Mouse (Mus musculus) heart, postnatal 10 days (tissue): Measurements from ENCODE around the gene Plppr1. TPM values are rescaled to one million over a fixed set of nuclear protein-coding genes. Genes with fewer than 3 reads are reported as not detected.
A peak's percentile ranks its signal among the peaks of the same experiment; 100 is the strongest.

Experiments used
- DNase-seq, 2 experiments: peaks; one replicate each; pipeline ENCODE4 v3.0.0; 2021
- intact Hi-C: fragments of 180-260 bp; cut with DNase I; formaldehyde crosslinking; loops from one replicate; pipeline ENCODE4 v1.15.1; 2025
- total RNA-seq, 2 experiments: library from RNA; stranded (reverse); gene quantifications; 2 replicates each; pipeline ENCODE4 v1.2.3; 2021

Plppr1 gene
- total RNA-seq, result under 1 TPM; 0.89 to 0.99 TPM

GRCm38 (mm10) chr4:49059021-49059401 is at the start of gene Plppr1:
TSS of gene Plppr1 (plus strand) at chr4:49059273.
- intact Hi-C loops, result no loop called here
- peak; percentile 12 to 24 for DNase-seq

- no peak for DNase-seq
- intact Hi-C loops, result no loop called here
Observed at GRCm38 (mm10) chr4:49016701-49017100, 42.4 kb upstream of the Plppr1 start.

GRCm38 (mm10) chr4:49023221-49023620 is 35.9 kb upstream of the Plppr1 start:
- intact Hi-C loops, result no loop called here
- no peak for DNase-seq

GRCm38 (mm10) chr4:49038311-49038710 is 20.8 kb upstream of the Plppr1 start:
- intact Hi-C loops, result no loop called here

GRCm38 (mm10) chr4:49039854-49040253 is 19.2 kb upstream of the Plppr1 start:
- intact Hi-C loops, result loop anchor here (5.0 kb wide), 1 partner anchor 253 kb away; no protein-coding TSS in a partner anchor
- DNase-seq, result no peak

More at GRCm38 (mm10) chr4:49038311-49038710, 20.8 kb upstream of the Plppr1 start:
- no peak for DNase-seq

GRCm38 (mm10) chr4:49041655-49042054 is 17.4 kb upstream of the Plppr1 start:
- intact Hi-C loops, result loop anchor here (5.0 kb wide), 1 partner anchor 254 kb away; no protein-coding TSS in a partner anchor
- peak; percentile 81 to 89 for DNase-seq

GRCm38 (mm10) chr4:49050628-49051027 is 8.4 kb upstream of the Plppr1 start:
- intact Hi-C loops, result no loop called here
- no peak for DNase-seq

- intact Hi-C loops, result no loop called here
- DNase-seq, result no peak
Observed at GRCm38 (mm10) chr4:49057916-49058315, 1.2 kb upstream of the Plppr1 start.

GRCm38 (mm10) chr4:49058557-49058956 is 516 bp upstream of the Plppr1 start:
- intact Hi-C loops, result no loop called here
- no peak for DNase-seq

- peak; percentile 32 to 39 for DNase-seq
- intact Hi-C loops, result loop anchor here (5.0 kb wide), 1 partner anchor 282 kb away; no protein-coding TSS in a partner anchor
Observed at GRCm38 (mm10) chr4:49059402-49060381, 619 bp downstream of the Plppr1 start.

GRCm38 (mm10) chr4:49069471-49069870 is 10.4 kb downstream of the Plppr1 start:
- DNase-seq, result no peak

GRCm38 (mm10) chr4:49072886-49073285 is 13.8 kb downstream of the Plppr1 start:
- intact Hi-C loops, result no loop called here
- DNase-seq, result peak; percentile 92 to 94

More at GRCm38 (mm10) chr4:49069471-49069870, 10.4 kb downstream of the Plppr1 start:
- intact Hi-C loops, result no loop called here

- intact Hi-C loops, result no loop called here
- DNase-seq, result no peak
Observed at GRCm38 (mm10) chr4:49075881-49076280, 16.8 kb downstream of the Plppr1 start.

- no peak for DNase-seq
- intact Hi-C loops, result no loop called here
Observed at GRCm38 (mm10) chr4:49079399-49079798, 20.3 kb downstream of the Plppr1 start.

GRCm38 (mm10) chr4:49088205-49088604 is 29.1 kb downstream of the Plppr1 start:
- DNase-seq, result no peak
- intact Hi-C loops, result no loop called here

- no peak for DNase-seq
- intact Hi-C loops, result no loop called here
Observed at GRCm38 (mm10) chr4:49090461-49090860, 31.4 kb downstream of the Plppr1 start.

GRCm38 (mm10) chr4:49099448-49099847 is 40.4 kb downstream of the Plppr1 start:
- no peak for DNase-seq
- intact Hi-C loops, result no loop called here

GRCm38 (mm10) chr4:49101934-49102768 is 43.1 kb downstream of the Plppr1 start:
- intact Hi-C loops, result no loop called here
- no peak for DNase-seq

GRCm38 (mm10) chr4:49102769-49103193 is 43.7 kb downstream of the Plppr1 start:
- DNase-seq, result no peak
- intact Hi-C loops, result no loop called here

GRCm38 (mm10) chr4:49104860-49105259 is 45.8 kb downstream of the Plppr1 start:
- no peak for DNase-seq
- intact Hi-C loops, result no loop called here

GRCm38 (mm10) chr4:49107895-49108294 is 48.8 kb downstream of the Plppr1 start:
- no peak for DNase-seq

More at GRCm38 (mm10) chr4:49107895-49108294, 48.8 kb downstream of the Plppr1 start:
- intact Hi-C loops, result no loop called here
